Mouse (Mus musculus): Measurements from ENCODE around the gene Usp22.

DNA sequence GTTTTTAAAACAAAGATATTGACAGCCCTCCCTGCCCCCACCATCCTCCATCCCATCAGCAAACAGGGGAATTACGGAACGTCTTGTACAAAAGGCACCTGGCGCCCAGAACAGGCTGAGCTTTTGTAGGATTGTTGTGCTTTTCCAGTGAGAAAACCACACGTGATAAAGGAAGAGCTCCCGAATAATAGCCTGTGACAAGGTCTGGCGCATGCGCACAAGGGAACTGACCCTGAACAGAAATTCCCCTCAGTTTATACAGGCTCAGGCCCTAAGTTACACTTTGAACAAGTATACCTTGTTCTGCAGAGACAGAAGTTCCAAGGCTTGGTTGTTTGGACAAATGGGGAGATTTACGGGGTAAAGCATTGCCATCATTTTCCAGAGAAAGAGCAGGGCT lies 29.3 kb downstream of the Usp22 start:
- TF ChIP-seq CTCF (IDR thresholded peaks at IDR 0.05; ENCODE audit: low read depth, low read length) (no peak), POLR2A (IDR thresholded peaks at IDR 0.05; ENCODE audit: insufficient read depth, low read length) (no peak), EP300 (IDR thresholded peaks at IDR 0.05; ENCODE audit: insufficient read depth, low read depth, low read length) (no peak)
